Mouse (Mus musculus) CH12F3 (cell line): ENCODE measurements around the gene Tmem45a.
"Not testable (repeated sequence)": the region's sequence is repeated elsewhere in the genome, so short reads cannot be mapped to it uniquely, and the experiment has no call there.

Experiments
- in situ Hi-C: fragments of 300-500 bp; cut with MboI; formaldehyde crosslinking; loops from 2 replicates; pipeline ENCODE4 v1.14.3; 2020; ENCODE audit warnings: low sequenced_read_pairs

Tmem45a gene

DNA sequence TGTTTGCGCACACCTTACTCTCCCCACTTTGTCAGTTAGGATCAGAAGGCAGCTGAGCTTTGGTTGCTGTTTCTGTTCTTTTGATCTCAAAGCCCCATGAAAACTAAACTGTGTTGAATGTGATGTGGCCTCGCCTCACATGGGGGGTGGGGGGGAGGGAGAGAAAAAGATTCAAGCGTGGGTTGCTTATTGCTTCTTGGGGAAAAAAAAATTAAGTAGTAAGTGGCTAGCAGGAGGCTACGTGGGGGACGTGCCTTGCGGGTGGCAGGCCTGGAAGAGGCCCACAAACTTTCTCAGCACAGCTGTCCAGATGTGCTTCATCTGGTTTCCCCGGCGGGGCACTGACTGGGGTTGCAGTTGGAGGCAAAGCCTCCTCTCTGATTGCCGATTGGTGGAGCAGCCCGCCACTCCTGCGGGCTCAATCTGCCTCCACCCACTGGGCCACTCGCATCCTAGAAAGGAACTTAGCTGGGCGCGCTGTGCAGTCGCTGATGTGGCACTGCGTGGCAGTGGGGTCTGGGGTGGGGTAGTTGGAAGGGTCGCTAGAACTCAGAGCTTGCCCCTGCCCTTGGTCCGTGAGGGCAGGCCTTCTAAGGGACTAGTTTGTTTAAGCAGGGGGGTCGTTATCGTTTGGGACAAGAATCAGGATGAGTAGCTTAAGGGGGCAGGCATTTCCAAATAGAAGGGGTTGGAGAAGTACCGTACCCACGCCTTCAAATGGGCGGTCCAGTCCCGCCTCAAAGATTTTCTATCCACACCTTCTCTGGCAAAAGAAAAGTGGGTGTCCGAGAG, at the start of gene Tmem45a:
TSS of gene Tmem45a (minus strand) at position 343 of the 792 bp plus-strand sequence.
- in situ Hi-C loops, result no loop called here

- in situ Hi-C loops, result no loop called here
Measured at GRCm38 (mm10) chr16:56928023-56928422, 42.1 kb upstream of the Tmem45a start, which contains the start of gene Lnp1. Gene Lnp1, minus strand, starts transcription at chr16:56928061.

GRCm38 (mm10) chr16:56920102-56920657, 34.2 kb upstream of the Tmem45a start:
- in situ Hi-C loops, result no loop called here

GRCm38 (mm10) chr16:56917230-56917629, 31.3 kb upstream of the Tmem45a start:
- in situ Hi-C loops, result loop anchor here (10.0 kb wide), 1 partner anchor 152 kb away; no protein-coding TSS in a partner anchor

DNA sequence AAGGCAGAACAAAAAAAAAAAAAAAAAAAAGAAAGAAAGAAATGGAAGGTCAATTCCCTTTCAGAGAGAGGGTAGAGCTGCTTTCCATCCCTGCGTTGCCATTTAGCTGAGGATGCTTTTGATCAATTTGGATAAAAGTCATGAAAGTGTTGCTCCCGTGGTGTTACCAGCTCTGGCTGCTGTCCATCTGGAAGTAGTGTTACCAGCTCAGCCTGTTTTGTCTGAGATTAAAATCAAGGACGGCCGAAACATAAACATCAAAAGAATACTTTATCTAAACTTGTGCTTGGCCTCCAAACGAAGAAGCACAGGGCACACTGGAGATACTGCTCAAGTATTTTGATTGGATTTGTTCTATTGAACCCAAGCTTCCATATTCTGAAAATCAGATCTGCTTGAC, 23.0 kb upstream of the Tmem45a start:
- in situ Hi-C loops, result no loop called here

DNA sequence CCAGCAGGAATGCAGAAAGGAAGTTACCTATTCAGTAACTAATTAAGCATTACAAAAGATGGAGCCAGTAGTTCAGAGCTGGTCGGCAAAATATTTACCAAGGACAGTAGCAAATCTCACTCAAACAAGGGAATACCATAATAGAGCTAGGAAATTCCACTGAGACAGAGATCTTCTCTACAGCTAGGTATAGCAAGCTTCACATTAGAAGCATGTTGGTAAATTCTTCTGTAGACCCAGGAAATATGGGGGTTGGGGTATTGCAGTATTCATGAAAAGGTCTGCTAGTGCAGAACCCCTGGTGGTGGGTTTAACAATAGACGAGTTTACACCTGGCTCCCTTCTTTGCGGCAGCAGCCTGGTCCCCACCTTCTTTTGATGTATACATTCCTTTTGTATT, 16.2 kb upstream of the Tmem45a start:
- in situ Hi-C loops, result not testable (repeated sequence)

DNA sequence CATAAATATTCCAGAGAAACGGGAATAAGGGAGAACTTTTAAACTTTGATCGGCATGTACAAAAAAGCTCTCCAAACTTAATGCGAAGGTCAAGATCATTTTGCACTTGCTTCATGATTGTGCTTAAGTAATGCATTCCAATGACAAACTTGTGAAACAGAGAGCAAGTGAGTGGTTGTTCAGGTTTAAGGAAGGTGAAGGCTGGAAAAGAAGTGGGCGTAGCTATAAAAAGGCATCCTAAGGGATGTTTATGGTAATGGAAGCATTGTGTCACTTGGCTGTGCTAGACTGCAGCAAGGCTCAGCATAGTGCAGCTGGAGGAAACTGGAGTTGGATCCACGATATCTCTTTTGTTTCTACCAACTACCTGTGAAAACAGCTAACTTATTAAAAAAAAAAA, 5.6 kb upstream of the Tmem45a start:
- in situ Hi-C loops, result no loop called here

- in situ Hi-C loops, result no loop called here
Measured at GRCm38 (mm10) chr16:56886616-56887116, 700 bp upstream of the Tmem45a start.

- in situ Hi-C loops, result no loop called here
Measured at GRCm38 (mm10) chr16:56884811-56885210, 1.2 kb downstream of the Tmem45a start.

DNA sequence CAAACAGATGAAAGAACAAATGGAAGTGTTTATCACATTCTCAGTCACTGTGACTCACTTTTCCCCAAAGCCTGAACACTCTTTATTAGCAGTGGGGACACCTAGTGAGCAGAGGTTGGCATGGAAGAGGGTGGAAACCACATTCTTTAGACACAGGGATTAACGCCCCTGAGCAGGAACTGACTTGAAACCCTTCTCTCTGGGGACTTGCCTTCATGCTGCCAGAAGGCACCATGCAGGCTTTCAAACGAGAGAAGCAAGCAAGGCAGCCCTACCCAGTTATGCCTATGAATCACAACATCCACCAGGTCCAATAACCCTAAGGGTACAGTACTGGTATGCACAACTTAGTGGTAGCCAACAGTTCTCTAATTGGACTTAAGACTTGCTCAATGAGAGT, 12.6 kb downstream of the Tmem45a start:
- in situ Hi-C loops, result no loop called here

DNA sequence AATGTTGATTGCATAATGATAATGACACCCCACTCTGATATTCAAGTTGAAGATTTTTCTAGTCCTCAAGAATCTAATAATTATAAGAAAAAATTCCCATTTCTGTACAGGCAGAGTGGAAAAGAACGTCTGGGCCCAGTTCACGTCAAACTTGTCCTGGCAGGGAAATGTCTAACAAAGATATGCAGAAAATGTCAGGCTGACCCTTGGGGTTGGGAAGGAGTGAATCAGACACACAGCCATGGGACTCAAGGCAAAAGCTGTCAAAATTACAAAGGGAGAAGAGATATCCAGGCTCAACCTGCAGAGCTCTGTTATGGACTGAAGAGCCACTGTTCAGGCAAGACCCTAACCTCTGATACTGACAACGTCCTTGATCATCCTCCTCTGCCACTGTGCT, 15.5 kb downstream of the Tmem45a start:
- in situ Hi-C loops, result no loop called here

- in situ Hi-C loops, result no loop called here
Measured at GRCm38 (mm10) chr16:56868361-56868760, 17.6 kb downstream of the Tmem45a start.

DNA sequence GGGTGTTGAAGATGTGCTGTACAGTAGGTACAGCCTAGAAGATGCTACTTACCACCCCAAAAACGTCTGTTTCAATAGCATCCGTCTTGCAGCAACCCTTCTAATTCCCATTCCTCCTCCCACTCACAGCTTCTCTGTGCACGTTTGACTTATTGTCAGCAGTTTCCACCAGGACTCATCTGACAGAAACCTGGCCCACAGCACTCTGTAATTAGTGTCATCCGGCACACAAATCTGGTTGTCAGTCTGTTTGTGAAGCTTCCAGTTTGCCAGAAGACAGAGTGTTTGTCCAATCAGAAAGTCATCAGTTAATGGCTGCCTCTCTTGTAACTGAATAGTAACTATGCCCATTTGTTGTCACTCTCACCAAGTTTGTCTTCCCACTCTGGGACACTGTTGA, 18.4 kb downstream of the Tmem45a start:
- in situ Hi-C loops, result no loop called here

- in situ Hi-C loops, result no loop called here
Measured at GRCm38 (mm10) chr16:56852841-56853587, 33.0 kb downstream of the Tmem45a start.

- in situ Hi-C loops, result no loop called here
Measured at GRCm38 (mm10) chr16:56842988-56843387, 43.0 kb downstream of the Tmem45a start.

DNA sequence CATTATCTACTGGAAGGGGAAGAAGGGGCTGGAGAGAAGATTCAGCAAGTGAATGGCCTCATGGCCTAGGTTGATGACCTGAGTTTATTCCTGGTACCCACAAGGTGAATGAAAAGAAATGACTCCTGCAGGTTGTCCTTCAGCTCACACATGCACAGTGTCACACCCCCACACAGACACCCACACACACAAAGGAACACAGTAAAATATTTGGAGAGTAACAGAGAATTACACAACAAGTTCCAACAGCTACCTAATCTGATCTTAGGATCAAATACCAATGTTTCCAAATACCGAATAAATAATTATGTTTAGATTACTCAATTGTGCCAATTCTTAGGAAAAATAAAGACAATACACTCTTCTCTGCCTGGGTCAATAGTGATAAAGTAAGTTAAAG, 52.7 kb downstream of the Tmem45a start:
- in situ Hi-C loops, result no loop called here

DNA sequence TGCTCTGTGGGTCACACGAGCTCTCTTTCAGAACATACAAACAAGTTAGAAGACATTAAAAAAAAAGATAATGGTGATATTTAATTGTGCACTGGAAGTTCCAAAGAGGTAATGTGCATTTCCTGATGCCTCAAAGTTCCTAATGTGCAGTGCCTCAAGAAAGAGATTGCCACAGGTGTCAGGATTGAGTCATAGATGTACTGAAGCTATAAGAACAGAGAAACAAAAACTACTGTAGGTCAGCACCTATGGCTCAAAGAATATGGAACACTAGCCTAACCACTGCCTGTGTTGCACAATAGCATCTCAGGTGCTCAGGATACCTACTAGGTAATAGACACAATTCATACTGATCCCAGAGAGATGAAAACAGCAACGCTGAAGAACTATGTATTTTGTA, 54.0 kb downstream of the Tmem45a start:
- in situ Hi-C loops, result no loop called here

- in situ Hi-C loops, result no loop called here
Measured at GRCm38 (mm10) chr16:56801370-56802109, 84.4 kb downstream of the Tmem45a start.

DNA sequence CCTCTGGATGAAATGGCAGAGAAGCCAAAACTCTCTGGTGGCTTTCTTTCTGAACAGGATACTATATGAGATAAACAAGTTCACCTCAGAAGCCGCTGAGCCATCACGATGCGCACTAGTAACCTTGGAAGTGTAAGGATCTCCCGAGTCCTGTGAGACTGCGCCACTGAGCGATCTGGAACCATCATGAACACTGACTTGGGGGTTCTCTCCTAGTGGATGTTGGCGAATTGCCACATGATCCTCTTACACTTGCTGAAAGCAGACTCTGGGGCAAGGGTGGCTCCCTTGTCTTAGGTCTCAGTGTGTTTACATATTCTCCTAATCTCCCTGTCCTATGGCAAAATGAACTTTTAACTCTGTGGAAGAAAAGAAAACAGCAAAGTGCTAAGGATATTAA, 85.0 kb downstream of the Tmem45a start:
- in situ Hi-C loops, result no loop called here

DNA sequence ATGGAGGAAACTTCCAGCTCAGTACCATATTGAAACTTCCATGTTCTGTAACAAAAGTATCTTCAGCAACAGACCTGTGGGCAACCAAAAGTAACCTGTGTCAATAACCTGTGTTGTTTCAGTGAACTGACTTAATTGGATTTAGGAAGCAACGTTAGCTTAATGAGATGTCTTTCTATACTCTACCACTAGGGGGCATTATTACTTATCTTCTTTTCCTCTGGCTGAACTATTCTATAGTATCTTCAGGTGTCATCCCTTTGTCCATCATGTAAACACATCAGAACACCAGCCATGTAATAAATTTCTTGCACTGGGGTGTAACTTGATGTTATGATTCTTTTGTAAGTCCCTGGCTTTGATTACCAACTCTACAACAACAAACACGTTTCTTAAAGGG, 85.5 kb downstream of the Tmem45a start:
- in situ Hi-C loops, result no loop called here

DNA sequence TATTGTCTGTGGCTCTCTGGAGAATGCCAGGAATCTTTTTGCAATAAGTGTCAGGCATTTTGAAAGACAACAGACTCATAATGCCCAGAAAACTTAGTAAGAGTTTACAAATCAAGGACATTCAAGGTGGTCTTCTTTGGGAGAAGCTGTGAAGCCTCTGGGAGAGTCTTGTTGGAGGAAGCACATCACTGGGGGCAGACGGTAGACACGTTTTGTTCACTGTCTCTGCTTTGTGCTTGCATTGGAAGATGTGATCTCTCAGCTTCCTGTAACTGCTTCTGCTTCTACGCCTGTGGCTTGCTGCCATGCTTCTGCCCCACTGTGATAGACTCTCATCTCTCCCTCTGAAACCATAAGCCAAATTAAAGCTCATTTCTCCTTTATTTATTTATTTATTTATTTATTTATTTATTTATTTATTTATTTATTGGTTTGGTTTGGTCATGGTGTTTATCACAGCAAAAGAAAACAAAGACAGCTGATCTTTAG, 86.4 kb downstream of the Tmem45a start:
- in situ Hi-C loops, result loop anchor here (25.0 kb wide), 1 partner anchor 263 kb away; the partner anchor contains the start of gene Tmem45a2
